Mouse (Mus musculus): ENCODE measurements around the gene Lsg1. TPM values are rescaled to one million over a fixed set of nuclear protein-coding genes. Genes with fewer than 3 reads are reported as not detected.

Lsg1 gene
- total and polyA plus RNA-seq, 3 experiments = 58.8 to 84.4 TPM; not detected in 1

DNA sequence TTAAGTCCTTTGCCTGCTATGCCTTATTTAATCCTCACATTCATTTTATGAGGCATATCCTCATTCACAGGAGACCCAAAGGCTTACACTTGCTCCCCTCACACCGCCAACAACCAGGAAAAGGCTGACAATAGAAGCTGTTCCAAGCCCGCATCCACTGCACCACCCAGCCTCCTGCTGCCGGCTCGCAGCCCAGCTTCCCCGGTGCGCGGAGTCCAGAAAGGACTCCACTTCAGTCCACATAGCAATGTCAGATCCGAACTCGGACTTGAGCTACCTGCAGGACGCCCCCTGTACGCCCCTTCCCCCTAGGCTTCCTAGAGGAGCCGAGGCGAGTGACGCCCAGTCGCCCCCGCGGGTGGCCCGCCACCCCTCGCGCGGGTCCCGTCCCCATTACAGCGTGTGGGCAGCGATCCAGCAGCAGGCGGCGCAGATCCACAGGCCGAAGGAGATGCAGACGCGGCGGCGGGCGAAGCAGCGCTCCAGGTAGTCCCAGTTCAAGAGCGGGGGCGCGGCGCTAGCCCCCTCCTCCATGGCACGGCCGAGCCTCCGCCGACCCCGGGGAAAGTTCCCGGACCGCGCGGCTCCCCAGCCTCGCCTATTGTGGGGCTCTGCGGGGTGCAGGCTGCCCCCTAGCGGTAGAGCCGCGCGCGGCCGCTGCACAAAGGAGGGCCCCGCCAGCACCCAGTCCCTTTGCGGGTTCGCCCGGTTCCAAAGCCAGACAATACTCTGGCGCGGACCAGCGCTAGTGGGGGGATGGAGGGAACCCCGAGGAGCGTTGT is 37.2 kb downstream of the Lsg1 start:
- no peaks in the 10 kb centered on the region for H3K27me3 ChIP-seq (ENCODE audit: control insufficient read depth in 1 of 2, insufficient read depth in 2 of 2, low read length in 2 of 2)
- H3K9ac ChIP-seq (ENCODE audit: control insufficient read depth, low read depth, low read length, poor library complexity, severe bottlenecking) = peak overlapping the region; percentile 76
- peaks cover 4 to 14% of the 10 kb centered on the region in 2 experiments; a peak in 2 of 4 replicates for H3K4me1 ChIP-seq (ENCODE audit: control insufficient read depth in 1 of 2, insufficient read depth in 2 of 2, low read length in 2 of 2)

DNA sequence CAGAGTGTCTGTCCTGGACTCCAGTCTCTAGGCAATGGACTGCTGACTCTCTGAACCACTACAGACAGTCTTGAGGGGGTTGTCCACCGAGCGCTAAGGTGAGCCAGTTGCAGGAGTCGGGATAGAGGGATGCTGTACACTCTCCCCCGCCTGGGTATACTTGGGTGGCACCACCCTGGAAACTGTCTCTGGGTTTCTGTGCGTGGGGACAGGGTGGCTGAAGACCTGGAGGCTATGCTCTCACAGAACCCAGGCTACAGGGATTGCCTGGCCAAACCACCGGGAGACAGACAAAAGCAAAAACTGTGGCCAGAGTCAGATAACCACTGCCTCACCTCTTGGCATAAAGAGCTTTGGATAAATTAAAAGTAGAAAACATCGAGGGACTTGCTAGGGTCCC is 37.9 kb downstream of the Lsg1 start:
- Histone ChIP-seq H3K36me3 (ENCODE audit: control insufficient read depth in 1 of 2, insufficient read depth in 2 of 2, low read length in 2 of 2) (no peaks in the 10 kb centered on the region), H3K9me3 (replicated peaks; ENCODE audit: insufficient read depth, low read length) (no peaks in the 10 kb centered on the region), H3K27me3 (ENCODE audit: control insufficient read depth in 1 of 2, insufficient read depth in 2 of 2, low read length in 2 of 2) (no peaks in the 10 kb centered on the region), H3K4me1 (ENCODE audit: control insufficient read depth in 1 of 2, insufficient read depth in 2 of 2, low read length in 2 of 2) (peaks cover 4 to 18% of the 10 kb centered on the region in 2 experiments; a peak in 3 of 4 replicates), H3K9ac (ENCODE audit: control insufficient read depth, low read depth, low read length, poor library complexity, severe bottlenecking) (no peak overlapping the region; the same call in 1 of the 2 replicates), H3K79me2 (ENCODE audit: control insufficient read depth, insufficient read depth, low read length, poor library complexity) (no peaks in the 10 kb centered on the region), H3K27ac (ENCODE audit: control insufficient read depth, low read depth, low read length) (no peak overlapping the region), H3K4me3 (ENCODE audit: control insufficient read depth in 1 of 2, insufficient read depth in 1 of 2, low read depth in 2 of 2, low read length in 2 of 2) (peak overlapping the region; percentile 70 to 97; a peak in 3 of 4 replicates)
- no peak for TF ChIP-seq CHD1 (IDR thresholded peaks at IDR 0.05; ENCODE audit: low read depth, low read length)
- TF ChIP-seq RCOR1 (IDR thresholded peaks at IDR 0.05; ENCODE audit: low read depth, low read length) = no peak
- no peak for TF ChIP-seq MAFK (IDR thresholded peaks at IDR 0.05; ENCODE audit: borderline replicate concordance, low read depth, low read length)
- no peak for TF ChIP-seq SMC3 (IDR thresholded peaks at IDR 0.05; ENCODE audit: low read depth, low read length)
- no peak for TF ChIP-seq CHD2 (IDR thresholded peaks at IDR 0.05; ENCODE audit: low read length)
- TF ChIP-seq TAL1 (IDR thresholded peaks at IDR 0.05; ENCODE audit: low read length) = no peak
- no peak for TF ChIP-seq BHLHE40 (IDR thresholded peaks at IDR 0.05; ENCODE audit: borderline replicate concordance, low read depth, low read length)
- TF ChIP-seq ZMIZ1 (IDR thresholded peaks at IDR 0.05; ENCODE audit: low read depth, low read length) = no peak
- no peak for TF ChIP-seq MXI1 (IDR thresholded peaks at IDR 0.05; ENCODE audit: low read depth, low read length)
- no peak for TF ChIP-seq USF2 (IDR thresholded peaks at IDR 0.05; ENCODE audit: borderline replicate concordance in 1 of 2, insufficient read depth in 1 of 2, low read depth in 1 of 2, low read length in 2 of 2)
- TF ChIP-seq MYC (IDR thresholded peaks at IDR 0.05; ENCODE audit: low read depth, low read length) = no peak
- no peak for TF ChIP-seq POLR2AphosphoS2 (IDR thresholded peaks at IDR 0.05; ENCODE audit: low read length)
- no peak for TF ChIP-seq ZKSCAN1 (IDR thresholded peaks at IDR 0.05; ENCODE audit: low read depth, low read length)
- no peak for TF ChIP-seq POLR2AphosphoS5 (IDR thresholded peaks at IDR 0.05; ENCODE audit: borderline replicate concordance, low read depth, low read length)
- DNase-seq (ENCODE audit: low read depth, low spot score) = no peak

More for the DNA sequence above, 37.2 kb downstream of the Lsg1 start:
- no peaks in the 10 kb centered on the region for H3K9me3 ChIP-seq (replicated peaks; ENCODE audit: insufficient read depth, low read length)
- no peak overlapping the region for H3K27ac ChIP-seq (ENCODE audit: control insufficient read depth, low read depth, low read length)
- H3K79me2 ChIP-seq (ENCODE audit: control insufficient read depth, insufficient read depth, low read length, poor library complexity) = no peaks in the 10 kb centered on the region
- peak; percentile 83 for DNase-seq (ENCODE audit: low read depth, low spot score)
- TF ChIP-seq NELFE (IDR thresholded peaks at IDR 0.05; ENCODE audit: low read depth, low read length) (peak; percentile 30; the same call in 1 of the 2 replicates), UBTF (IDR thresholded peaks at IDR 0.05; ENCODE audit: borderline replicate concordance, insufficient read depth, low read depth, low read length) (0 out of 2 replicates have a peak, but pooled peaks have one; percentile 72), RAD21 (IDR thresholded peaks at IDR 0.05; ENCODE audit: low read depth, low read length) (peak; percentile 31), TCF12 (IDR thresholded peaks at IDR 0.05; ENCODE audit: low read depth, low read length) (peak; percentile 34; the same call in 1 of the 2 replicates), HCFC1 (IDR thresholded peaks at IDR 0.05; ENCODE audit: low read depth, low read length) (no peak), CTCF (IDR thresholded peaks at IDR 0.05 in 2 of 3, conservative IDR thresholded peaks at IDR 0.05 in 1 of 3; ENCODE audit: control insufficient read depth in 1 of 3, insufficient read depth in 1 of 3, low read depth in 2 of 3, low read length in 3 of 3, poor library complexity in 1 of 3, severe bottlenecking in 1 of 3) (peak; percentile 61 to 98 (median 79); a peak in 5 of 6 replicates), MAZ (IDR thresholded peaks at IDR 0.05; ENCODE audit: low read depth, low read length) (peak; percentile 87), POLR2AphosphoS2 (IDR thresholded peaks at IDR 0.05; ENCODE audit: low read length) (no peak), RCOR1 (IDR thresholded peaks at IDR 0.05; ENCODE audit: low read depth, low read length) (no peak), POLR2A (IDR thresholded peaks at IDR 0.05; ENCODE audit: control insufficient read depth in 1 of 2, insufficient read depth in 1 of 2, low read depth in 1 of 2, low read length in 2 of 2, poor library complexity in 1 of 2) (0 out of 4 replicates have a peak, but pooled peaks of 1 of the 2 experiments have one; percentile 23), SMC3 (IDR thresholded peaks at IDR 0.05; ENCODE audit: low read depth, low read length) (peak; percentile 47), ZC3H11A (IDR thresholded peaks at IDR 0.05; ENCODE audit: low read depth, low read length) (0 out of 2 replicates have a peak, but pooled peaks have one; percentile 23)
- H3K4me3 ChIP-seq (ENCODE audit: control insufficient read depth in 1 of 2, insufficient read depth in 1 of 2, low read depth in 2 of 2, low read length in 2 of 2) = peak overlapping the region; percentile 70 to 97
- no peaks in the 10 kb centered on the region for H3K36me3 ChIP-seq (ENCODE audit: control insufficient read depth in 1 of 2, insufficient read depth in 2 of 2, low read length in 2 of 2)
